Mouse (Mus musculus) splenic B cell, adult 2 months (primary cell): ENCODE measurements around the gene Msantd1.

ENCODE experiments used
- DNase-seq: peaks from one replicate; pipeline ENCODE4 v3.0.0-alpha.2; 2011; ENCODE audit warnings: low read depth, low spot score
- H3K27me3 ChIP-seq: 2 replicates; pipeline ENCODE4 v1.6.1; 2012; ENCODE audit warnings: mild to moderate bottlenecking, low read length, moderate library complexity, mixed read lengths; ENCODE audit not compliant: control insufficient read depth, poor library complexity, insufficient read depth, severe bottlenecking
- H3K36me3 ChIP-seq: 2 replicates; pipeline ENCODE4 v1.6.1; 2012; ENCODE audit warnings: mild to moderate bottlenecking, low read length, moderate library complexity, mixed read lengths; ENCODE audit not compliant: control insufficient read depth, poor library complexity, insufficient read depth, severe bottlenecking

Gene Msantd1

GRCm38 (mm10) chr5:34941710-34942470 is 34.1 kb downstream of the Msantd1 start:
- Histone ChIP-seq H3K27me3 (no peaks in the 10 kb centered on the region), H3K36me3 (no peaks in the 10 kb centered on the region)
- DNase-seq: no peak

DNA sequence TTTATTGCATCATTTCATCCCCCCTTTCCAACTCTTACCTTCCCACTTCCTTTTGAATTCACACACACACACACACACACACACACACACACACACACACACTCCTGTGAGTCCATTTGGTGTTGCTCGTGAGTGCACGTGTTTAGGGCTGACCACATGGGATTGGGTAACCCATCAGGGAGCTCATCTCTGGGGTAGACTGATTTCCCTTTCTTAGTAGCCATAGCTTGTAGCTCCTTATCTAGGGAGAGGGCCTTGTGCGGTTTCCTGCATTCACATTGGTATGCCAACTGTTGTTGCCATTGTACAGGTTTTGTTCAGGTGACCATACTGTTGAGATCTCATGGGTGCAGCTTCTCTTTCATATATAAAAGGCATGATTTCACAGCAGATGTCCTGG is 35.6 kb downstream of the Msantd1 start:
- H3K36me3 ChIP-seq: no peaks in the 10 kb centered on the region
- no peak for DNase-seq
- no peaks in the 10 kb centered on the region for H3K27me3 ChIP-seq

- no peaks in the 10 kb centered on the region for H3K27me3 ChIP-seq
- H3K36me3 ChIP-seq: no peaks in the 10 kb centered on the region
- peak; percentile 87 for DNase-seq
Measured at GRCm38 (mm10) chr5:34948861-34949760, 41.3 kb downstream of the Msantd1 start, which contains the start of gene Rgs12. Rgs12 (plus strand) TSS chr5:34949445.

DNA sequence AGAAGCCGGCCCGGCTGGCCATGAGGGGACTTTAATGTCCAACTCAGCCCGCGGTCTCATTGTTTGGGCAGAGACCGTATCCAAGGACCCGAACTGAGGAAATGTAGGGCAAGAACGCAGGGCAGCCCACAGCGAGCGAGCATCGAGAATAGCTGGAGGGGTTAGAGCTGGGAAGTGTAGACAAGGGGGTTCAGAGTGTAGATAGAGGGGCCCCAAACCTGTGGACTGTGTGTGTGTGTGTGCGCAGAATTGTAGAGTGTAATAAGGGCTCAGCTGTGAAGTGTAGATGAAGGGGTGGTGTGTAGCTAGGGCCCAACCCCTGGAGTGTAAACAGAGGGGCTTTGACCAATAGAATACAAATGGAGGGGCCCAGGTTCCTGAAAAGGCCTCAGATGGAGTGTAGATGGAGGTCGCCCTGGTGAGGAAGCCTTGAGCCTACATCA is 42.0 kb downstream of the Msantd1 start:
- Histone ChIP-seq H3K36me3 (no peaks in the 10 kb centered on the region), H3K27me3 (no peaks in the 10 kb centered on the region)
- no peak for DNase-seq

DNA sequence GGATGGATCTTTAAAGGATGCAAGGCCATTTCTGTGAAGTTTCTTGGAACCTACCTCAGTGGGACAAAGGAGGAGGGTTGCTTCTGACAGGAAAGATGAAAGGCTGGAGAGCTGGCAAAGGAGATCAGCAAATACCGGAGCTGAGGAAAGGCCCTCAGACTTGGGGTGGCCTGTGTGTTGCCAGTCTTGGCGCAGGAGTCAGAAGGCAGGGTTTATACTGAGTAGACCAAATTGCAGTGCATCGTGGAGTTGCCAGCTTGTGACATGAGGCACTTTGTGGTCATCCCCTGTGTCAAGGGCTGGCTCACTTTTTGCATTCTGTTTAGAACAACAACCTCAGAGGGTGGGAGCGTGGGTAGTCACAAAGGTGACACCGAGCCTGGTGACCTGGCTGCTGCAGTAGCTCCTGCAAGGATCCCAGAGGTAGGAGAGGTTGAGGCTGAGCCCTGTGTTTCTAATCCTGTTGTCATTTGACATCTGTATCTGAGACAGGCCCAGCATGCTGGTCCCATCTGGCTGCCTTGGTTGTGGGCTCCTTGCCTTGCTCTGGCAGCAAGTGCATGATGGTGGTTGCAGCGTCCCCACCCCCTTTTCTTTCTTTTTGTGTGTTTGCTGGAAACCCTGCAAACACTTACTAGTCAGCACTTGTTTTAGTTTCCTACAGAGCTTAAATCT is 42.8 kb downstream of the Msantd1 start:
- no peaks in the 10 kb centered on the region for H3K27me3 ChIP-seq
- DNase-seq: no peak

DNA sequence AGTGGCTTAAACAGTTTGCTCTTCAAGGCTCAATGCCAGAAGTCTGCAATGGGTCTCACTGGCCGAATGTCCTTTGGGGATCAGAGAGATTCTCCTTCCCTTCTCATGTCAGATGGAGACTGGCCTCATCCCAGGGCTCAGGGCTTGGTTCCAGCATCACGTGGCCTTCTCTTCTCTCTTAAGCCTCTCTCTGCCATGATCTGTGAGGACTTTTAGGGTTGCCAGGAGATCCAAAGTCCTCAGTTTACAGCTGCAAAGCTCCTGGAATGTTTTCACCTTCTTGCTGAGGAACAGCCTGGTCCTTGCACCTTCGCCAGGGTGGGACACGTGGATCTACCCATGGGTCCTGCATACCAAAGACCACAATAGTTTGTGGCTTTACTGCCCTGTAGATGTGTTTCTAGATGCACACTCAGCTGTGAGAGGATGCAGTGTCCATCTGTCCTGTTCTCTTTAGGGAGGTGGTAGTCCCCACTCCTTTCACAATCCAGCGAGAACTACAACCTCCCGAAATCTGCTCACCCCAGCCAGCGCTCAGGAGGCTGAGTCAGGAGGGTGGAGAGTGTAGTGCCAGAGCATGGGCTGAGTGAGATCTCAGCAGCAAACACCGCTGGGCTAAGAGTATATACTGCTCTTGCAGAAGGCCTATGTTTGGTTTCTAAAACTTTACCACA is 43.5 kb downstream of the Msantd1 start:
- no peaks in the 10 kb centered on the region for H3K27me3 ChIP-seq
- DNase-seq: no peak
- no peaks in the 10 kb centered on the region for H3K36me3 ChIP-seq

More for the DNA sequence above, 42.8 kb downstream of the Msantd1 start:
- no peaks in the 10 kb centered on the region for H3K36me3 ChIP-seq

- DNase-seq: no peak
- no peaks in the 10 kb centered on the region for H3K36me3 ChIP-seq
- no peaks in the 10 kb centered on the region for H3K27me3 ChIP-seq
Measured at GRCm38 (mm10) chr5:34954508-34954907, 46.7 kb downstream of the Msantd1 start.

- DNase-seq: no peak
- Histone ChIP-seq H3K36me3 (no peaks in the 10 kb centered on the region), H3K27me3 (no peaks in the 10 kb centered on the region)
Measured at GRCm38 (mm10) chr5:34955630-34956029, 47.8 kb downstream of the Msantd1 start.

DNA sequence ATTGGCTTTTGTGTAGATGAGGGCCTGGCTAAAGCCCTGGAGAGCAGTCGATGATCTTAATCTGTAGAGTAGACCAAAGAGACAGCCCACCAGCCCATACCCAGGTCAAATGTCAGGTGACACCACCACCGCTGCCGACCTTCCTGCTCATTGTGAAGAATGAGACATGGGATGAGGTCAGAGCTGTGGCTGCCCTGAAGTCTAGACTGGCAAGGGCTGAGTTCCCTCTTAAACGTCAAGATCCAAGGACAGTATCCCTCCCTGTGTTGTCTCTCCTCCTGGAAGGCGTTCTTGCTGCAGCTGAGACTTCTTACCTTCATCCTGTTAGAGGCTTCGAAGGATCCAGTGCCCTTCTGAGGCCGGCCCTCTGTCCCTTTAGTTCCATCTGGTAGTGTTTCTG is 48.3 kb downstream of the Msantd1 start:
- Histone ChIP-seq H3K36me3 (no peaks in the 10 kb centered on the region), H3K27me3 (no peaks in the 10 kb centered on the region)
- DNase-seq: no peak

GRCm38 (mm10) chr5:34957015-34957414 is 49.2 kb downstream of the Msantd1 start:
- no peaks in the 10 kb centered on the region for H3K36me3 ChIP-seq
- H3K27me3 ChIP-seq: no peaks in the 10 kb centered on the region
- DNase-seq: no peak

DNA sequence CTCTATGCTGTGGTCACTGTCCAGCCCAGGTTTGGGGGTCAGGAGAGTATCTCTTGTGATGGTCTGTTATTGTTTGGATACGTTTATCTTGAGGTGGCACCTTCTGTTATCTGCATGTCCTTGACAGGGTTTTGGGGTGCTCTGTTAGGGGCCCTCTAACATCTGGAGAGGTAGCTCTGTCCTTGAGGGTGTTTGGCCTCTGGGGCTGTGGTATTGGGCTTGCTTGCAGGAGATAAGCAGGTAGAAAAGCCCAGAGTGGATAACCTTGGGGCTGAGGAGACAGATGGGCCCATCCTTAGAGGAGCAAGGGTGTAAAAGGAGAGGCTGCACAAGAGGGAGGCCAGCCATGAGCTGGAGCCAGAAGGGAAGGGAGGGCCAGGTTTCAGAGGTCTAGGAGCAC is 52.2 kb downstream of the Msantd1 start:
- no peaks in the 10 kb centered on the region for H3K27me3 ChIP-seq
- no peak for DNase-seq
- H3K36me3 ChIP-seq: no peaks in the 10 kb centered on the region

- no peaks in the 10 kb centered on the region for H3K36me3 ChIP-seq
- no peaks in the 10 kb centered on the region for H3K27me3 ChIP-seq
- no peak for DNase-seq
Measured at GRCm38 (mm10) chr5:34965531-34965930, 57.7 kb downstream of the Msantd1 start.

DNA sequence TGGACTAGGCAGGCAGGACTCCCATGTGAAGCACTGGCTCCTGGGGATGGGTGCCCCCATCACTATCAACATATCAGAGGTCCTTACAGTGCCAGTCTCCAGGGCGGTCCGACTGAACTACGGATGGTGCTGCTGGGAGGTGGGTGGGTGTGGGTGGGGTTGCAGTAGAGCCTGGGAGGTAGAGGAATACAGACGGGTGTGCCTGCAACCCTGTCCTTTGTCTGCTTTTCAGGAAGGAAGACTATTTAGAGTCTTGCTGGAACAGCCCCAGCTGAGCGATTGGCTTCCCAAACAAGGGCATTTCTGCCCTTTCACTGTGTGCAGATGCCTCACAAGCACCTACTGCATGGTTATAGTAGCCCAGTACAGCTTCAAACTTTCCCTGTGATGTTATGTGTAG is 60.6 kb downstream of the Msantd1 start:
- Histone ChIP-seq H3K27me3 (no peaks in the 10 kb centered on the region), H3K36me3 (no peaks in the 10 kb centered on the region)
- no peak for DNase-seq

GRCm38 (mm10) chr5:34972471-34972870 is 64.7 kb downstream of the Msantd1 start:
- DNase-seq: no peak

More at GRCm38 (mm10) chr5:34972471-34972870, 64.7 kb downstream of the Msantd1 start:
- Histone ChIP-seq H3K27me3 (no peaks in the 10 kb centered on the region), H3K36me3 (no peaks in the 10 kb centered on the region)
